Mouse (Mus musculus) gastrocnemius, postnatal 25 days (tissue): ENCODE measurements around the gene Pex12. TPM values are rescaled to one million over a fixed set of nuclear protein-coding genes. Genes with fewer than 3 reads are reported as not detected.
"Not testable (repeated sequence)": the region's sequence is repeated elsewhere in the genome, so short reads cannot be mapped to it uniquely, and the experiment has no call there.

Experiments
- DNase-seq: peaks from one replicate; pipeline ENCODE4 v3.0.0; 2022
- long read RNA-seq, 2 experiments: library from polyadenylated mRNA; stranded (forward); transcript quantifications; one replicate each; pipeline ENCODE4 v2.0.0; 2021
- total RNA-seq, 2 experiments: library from RNA; stranded (reverse); gene quantifications; 1 replicate in 1 of 2; 2 replicates in 1 of 2; pipeline ENCODE4 v1.2.3; 2021

Pex12 gene
- total RNA-seq: 10 to 100 TPM in 1 of 2 experiments, 1 to 10 TPM in 1; 9.0 to 11.9 TPM
- long read RNA-seq, experiment 1, partial matches to known transcripts: 0 of 8 reads
- long read RNA-seq, experiment 1, other reads (novel, unspliced or antisense): 2 of 8 reads
- long read RNA-seq, experiment 2, transcript Pex12-202 (4 exons, 2,389 nt): major isoform, 8 of 15 reads
- long read RNA-seq, experiment 2, partial matches to known transcripts: 0 of 15 reads
- long read RNA-seq, experiment 2, other reads (novel, unspliced or antisense): 4 of 15 reads

DNA sequence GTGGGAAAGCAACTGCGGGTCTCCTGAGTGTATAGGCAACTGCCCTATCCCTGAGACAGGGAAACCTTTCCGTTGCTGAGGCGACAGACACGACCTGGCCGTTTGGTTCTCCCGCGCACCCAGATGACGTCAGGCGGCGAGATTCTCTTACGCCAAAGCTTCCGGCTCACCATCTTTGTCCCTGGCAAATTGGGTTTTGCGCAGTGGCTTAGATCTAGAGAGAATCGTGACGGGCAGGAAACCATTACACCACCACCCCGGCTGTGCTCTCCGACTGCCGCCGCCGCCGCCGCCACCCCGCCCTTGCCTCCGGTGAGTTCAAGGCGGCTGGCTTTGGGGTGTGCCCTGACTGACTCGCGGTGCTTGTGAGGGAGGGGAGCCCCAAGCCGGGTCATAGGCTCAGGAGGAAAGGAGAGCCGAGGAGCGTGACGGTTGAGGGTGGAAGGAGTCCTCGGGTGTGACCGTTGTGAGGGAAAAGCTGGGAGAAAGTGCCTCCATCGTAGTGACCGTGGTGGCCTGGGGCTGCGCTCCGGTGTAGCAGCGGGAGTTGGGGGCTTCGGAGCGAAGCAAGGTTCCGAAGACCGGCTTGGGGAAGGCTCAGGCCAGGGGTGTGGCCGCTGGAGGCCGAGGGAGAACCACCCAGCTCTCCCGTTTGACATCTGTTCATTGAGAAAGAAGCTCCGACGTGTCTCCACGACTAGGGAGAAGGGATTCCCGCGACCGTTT lies at the start of gene Pex12:
TSS of gene Pex12 (minus strand) at position 61 of the 726 bp plus-strand sequence.
- peak; percentile 91 for DNase-seq

DNA sequence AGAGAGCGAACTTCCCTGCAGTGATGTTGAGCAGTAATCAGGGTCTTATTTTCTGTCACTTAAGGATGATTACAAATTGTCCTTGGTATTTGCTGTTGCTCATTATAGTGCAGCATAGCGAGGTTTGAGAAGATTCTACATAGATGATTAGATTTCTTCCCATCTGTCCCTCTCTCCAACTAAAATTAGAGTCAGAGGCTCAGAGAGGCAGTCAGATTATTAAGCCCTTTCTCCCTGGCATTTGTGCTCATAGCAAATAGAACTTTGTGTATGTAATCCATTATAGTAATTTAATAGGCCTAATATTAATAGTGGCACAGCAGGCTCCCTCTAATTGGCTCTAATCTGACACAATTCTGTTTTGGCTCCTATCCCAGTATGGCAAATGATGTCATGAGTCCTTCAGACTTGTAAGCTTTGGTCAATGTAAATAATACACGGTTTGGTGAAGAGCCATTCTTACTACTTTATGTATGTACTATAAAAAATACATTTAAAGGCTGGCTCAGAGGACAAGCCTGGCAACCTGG lies 39.4 kb upstream of the Pex12 start:
- DNase-seq: no peak

DNA sequence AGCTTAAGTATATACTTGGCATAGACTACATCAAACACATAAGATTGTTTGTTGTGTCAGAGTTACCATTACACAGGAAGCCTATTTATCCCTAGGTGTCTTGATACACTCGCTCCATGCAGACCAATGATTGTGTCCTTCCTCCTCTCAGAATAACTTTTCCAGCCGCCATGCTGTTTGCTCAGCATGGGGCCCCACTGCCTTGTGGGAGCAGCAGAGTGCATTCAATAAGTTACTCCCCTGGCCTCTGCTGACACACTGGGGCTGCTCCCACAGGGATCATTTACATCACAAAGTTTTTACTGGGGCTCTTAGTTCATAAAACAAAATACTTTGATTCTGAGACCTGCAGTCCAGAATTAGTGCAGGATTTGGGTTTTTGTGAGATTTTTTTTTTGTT lies 37.3 kb upstream of the Pex12 start:
- DNase-seq: no peak

DNA sequence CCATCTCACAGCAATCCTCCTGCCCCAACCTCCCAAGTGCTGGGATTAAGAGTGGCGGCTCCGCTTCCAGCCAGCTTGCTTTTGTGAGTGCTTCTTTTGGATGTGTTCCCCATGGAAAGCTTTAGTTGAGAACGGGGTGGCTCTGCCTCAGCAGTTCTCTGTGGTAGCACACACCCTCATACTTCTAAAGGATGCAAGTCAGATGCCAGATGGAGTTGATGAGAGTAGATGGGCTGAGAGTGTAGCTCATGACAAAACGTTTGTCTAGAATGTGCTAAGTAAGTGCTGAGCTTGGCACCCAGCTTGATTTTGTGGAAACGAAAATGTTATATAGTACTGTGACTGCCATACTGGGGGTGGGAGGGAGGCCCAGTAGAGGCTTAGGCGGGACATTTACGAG lies 33.4 kb upstream of the Pex12 start:
- DNase-seq: no peak

DNA sequence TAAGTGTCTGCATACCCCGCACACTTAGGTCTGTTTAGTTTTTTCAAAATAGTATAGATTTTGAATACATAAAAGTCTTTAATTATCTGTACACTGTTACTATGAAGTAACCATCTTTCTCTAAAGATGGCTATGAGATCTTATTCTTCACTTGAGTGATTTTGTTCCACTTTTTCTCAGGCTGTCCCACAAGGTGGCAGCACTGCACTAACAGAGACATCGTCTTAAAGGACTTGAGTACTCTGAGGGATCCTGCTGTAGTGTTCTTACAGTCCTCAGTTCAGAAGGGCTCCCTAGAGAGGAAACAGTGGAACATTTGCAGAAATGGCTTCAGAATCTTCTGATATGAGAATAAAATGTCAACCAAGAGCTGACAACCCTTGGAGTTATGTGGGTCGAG lies 25.0 kb upstream of the Pex12 start:
- no peak for DNase-seq

DNA sequence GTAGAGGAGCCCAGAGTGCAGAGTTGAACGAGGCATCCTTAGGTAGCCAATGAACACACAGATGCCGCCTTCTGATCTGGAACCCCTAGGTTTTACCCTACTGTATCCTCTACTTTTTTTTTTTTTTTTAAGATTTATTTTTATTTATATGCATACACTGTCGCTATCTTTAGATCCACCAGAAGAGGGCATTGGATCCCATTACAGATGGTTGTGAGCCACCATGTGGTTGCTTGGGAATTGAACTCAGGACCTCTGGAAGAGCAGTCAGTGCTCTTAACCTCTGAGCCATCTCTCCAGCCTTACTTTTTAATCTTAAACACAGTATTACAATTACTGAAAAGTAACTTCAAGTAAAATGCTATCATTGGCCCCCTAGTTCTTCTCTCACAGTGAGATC lies 24.3 kb upstream of the Pex12 start:
- not testable (repeated sequence) for DNase-seq

DNA sequence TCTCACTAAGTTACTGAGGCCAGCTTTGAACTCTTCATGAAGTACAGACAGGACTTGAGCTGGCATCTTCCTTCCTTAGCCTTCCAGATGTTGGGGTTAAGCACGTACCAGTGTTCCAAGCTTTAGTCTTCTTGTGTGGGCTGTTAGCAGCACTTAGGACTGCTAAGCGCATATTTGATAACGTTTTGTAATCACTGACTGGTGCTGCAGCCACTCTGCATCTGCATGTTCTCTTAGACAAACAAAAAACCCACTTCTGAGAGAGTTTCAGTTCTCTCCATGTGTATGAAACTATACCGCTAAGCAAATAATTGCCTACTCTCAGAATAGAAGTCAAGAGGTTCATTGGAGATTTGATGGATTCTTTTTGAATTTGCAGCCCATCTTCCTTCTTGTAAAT lies 16.7 kb upstream of the Pex12 start:
- DNase-seq: no peak

DNA sequence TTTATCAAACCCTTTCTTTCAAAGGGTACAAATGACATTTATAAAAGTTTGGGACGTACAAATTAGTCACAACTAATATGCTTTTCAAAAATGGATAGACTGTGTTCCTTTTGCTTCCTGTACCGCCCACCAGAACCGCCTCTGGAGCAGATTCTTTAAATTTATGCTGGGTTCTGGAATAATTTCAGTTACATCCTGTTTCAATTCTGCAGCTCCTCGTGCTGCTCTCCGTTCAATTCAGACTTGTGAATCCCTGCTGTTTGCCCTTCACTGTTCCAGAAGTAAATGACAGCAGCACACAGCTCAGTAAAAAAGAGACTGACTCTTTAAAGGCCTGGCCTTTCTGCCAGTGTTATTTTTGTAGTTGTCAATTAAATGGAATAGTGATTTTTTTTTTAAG lies 10.1 kb upstream of the Pex12 start:
- DNase-seq: no peak

DNA sequence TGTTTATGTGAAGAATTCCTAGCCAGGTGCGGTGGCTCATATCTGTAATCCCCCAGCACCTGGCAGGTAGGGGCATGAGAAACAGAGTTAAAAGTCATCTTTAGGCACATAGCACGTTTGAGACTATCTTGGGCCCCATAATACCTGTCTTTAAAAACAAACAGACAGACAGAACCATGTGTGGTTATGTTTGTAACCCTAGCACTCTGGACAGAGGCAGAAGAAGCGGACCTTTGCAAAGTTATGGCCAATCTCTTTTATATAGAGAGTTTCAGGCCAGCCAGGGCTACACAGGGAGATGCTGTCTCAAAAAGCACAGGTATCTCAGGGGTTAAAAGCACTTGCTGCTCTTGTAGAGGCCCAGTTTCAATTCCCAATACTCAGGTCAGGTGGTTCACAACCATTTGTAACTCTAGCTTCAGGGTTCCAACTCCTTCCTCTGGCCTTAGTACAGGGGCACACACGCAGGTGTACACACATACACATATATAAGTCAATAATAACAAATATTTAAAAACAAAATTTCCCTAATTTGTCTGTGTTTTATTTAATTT lies 4.4 kb upstream of the Pex12 start:
- no peak for DNase-seq

DNA sequence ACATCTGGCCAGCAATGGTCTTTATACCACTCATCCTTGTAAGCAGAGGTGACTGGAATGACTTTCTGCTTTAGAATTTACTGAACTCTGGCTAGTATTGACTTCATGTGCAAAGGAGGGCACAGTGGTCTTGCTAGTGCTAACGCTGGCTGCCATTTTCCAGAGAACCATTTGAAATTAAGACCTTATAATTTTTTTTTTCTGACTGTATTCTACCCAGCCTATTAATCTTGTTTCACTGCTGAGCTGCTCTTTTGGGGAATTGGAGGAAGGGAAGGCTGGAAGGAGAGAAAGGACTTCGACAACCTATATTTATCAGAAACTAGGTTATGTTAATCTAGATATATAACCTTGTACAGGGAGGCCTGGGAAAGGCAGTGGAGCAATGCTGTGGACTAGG lies 2.1 kb upstream of the Pex12 start:
- DNase-seq: no peak

DNA sequence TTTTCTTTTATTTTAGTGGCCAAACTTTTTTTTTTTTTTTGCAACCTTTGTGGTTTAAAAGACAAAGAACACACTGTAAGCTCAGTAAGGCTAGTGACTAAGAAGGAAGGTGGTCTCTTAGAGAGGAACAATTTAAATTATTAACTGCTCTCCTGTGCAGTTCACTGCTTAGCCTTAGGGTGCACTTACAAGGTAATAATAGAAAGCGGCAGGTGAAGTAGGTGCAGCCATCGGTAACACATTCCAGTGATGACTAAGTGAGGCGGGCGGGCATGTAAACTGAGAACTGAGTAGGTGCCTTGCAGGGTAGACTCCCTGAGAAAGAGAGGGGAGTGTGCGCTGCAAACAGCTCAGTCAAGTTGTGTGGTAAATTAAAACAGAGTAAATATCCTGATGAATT lies 1.4 kb upstream of the Pex12 start:
- no peak for DNase-seq

DNA sequence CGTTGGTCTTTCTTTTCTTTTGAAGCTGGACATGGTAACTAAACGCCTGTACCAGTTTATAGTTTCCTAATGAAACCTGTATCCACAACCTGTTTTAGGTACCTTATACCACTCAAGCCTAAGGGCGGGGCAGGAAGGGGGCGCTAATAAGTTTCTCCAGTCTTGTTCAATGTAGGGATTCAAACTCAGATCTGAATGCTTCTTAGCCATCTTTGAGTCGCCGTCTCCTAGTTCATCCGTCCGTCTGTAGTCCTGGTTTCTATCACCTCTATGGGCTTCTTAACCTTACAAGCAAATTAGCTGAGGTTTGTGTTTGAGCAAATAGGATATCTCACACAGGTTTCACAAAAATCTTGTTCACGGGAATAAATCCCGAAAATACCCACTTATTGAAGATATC lies 262 bp downstream of the Pex12 start:
- DNase-seq: no peak

DNA sequence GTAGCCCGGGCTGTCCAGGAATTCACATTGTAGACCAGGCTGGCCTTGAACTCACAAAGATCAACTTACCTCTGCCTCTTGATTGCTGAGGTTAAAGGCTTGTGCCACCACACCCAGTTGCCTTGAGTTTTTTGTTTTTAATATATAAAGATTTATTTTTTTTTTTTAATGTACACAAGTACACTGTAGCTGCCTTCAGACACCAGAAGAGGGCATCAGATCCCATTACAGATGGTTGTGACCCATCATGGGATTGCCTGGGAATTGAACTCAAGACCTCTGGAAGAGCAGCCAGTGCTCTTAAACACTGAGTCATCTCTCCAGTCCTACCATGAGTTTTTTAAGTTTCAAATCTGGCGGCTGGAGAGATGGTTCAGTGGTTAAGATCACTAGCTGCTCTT lies 955 bp downstream of the Pex12 start:
- no peak for DNase-seq

DNA sequence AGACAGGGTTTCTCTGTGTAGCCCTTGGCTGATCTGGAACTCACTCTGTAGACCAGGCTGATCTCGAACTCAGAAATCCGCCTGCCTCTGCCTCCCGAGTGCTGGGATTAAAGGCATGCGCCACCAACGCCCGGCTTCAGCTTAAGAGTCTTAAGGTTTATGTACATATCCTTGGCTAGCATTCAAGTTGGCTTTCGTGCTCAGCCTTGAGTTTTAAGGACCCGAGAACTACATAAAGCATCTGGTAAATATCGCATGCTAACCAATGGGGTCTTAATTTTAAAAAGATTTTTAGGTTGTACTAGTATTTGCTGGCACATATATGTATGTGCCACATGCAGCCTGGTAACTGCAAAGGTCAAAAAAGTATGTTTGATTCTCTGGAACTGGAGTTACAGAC lies 2.7 kb downstream of the Pex12 start:
- no peak for DNase-seq

DNA sequence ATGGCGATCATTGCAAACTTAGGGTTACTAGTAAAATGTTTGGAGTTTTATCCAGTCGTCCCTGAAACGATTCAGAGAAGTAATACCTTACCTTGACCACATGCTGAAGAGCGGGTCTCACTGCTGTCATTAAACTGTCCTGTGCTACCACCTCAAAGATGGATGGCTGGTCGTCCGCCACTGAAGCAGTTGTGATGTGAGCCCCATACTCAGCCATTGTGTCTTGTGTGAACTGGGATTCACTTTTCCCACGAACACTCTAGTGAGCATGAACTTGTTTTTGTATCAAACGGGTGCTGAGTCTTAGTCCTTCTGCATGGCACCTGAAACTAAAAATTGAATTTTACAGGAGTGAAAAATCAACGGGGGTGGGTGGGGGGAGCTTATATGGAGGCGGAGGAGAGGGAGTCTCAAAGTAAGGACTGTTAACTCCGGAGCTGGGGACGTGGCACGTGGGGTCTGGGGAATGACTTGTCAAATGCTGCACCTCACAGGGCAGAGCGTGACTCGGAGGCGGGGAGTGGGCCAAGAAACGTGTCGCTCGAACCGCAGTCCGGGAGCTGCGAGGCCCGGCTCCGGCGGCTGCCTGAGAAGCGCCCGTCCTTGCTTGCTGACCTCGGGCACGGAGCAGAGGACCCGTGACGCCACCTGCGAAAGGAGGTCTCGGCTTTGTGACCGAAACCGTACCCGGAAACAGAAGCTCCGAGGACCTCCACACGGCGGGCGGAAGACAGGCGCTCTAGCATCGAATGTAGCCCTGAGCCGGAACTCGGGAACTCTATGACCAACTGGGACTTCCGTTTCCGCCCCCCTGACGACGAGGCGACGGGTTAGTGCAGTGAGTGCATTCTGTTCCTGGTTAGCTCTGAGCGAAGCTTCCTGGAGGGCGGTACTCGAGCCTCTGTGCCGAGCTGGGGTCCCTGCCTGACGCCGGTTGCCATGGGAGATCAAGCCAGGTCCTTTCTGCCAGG lies 3.9 kb downstream of the Pex12 start, which contains the start of gene Ap2b1:
TSS of gene Ap2b1 (plus strand) at position 800 of the 971 bp plus-strand sequence.
- peak; percentile 94 for DNase-seq

DNA sequence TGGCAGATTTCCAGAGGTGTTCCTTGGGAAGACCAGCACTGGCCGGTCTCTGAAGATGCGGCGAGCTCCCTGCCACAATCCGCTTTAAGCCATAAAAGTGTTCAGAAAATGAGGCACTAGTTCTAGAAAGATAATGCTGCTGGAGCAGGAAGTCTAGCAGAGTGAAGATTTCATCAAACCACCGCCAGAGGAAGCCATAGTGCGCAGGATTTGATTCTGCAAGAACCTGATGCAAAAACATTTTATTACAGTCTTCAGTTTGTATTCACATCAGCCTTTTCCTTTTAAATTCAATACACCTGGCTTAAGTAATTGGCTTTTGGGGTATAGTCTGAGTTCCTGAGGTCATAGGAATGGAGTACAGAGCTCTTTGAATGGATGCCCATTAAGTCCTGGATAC lies 4.6 kb downstream of the Pex12 start:
- DNase-seq: no peak

DNA sequence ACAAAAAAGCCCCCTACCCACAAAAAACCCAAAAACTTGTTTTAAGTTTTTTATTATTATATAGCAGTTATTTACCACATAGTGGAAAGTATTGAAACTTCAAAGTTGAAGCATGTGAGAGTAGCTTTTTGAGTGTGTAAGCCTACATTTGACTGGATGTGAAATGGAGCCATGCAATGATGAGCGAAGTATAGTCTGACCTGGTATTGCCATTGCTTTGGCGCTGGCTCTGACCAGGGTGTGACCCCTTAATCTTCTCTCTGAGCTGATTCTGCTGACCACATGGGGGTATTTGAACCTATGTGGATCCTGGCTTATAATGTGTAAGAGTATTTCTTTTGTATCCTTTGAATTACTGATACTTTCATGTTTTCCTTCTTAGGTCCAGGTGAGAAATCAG lies 8.3 kb downstream of the Pex12 start:
- DNase-seq: no peak

DNA sequence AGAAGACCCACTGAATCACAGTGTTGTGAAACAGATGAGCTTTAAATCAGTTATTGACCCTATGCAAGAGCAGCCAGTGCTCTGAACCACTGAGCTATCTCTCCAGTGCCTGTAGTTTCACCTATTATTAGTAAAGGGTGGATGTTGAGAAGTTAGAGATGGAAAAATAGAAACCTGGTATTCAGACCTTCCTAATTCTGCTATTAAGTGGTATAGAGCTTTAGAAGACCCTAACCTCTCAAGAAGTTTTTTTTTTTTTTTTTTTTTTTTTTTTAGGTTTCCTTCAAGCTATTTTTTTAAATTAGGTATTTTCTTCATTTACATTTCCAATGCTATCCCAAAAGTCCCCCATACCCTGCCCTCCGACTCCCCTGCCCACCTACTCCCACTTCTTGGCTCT lies 9.2 kb downstream of the Pex12 start:
- DNase-seq: no peak

DNA sequence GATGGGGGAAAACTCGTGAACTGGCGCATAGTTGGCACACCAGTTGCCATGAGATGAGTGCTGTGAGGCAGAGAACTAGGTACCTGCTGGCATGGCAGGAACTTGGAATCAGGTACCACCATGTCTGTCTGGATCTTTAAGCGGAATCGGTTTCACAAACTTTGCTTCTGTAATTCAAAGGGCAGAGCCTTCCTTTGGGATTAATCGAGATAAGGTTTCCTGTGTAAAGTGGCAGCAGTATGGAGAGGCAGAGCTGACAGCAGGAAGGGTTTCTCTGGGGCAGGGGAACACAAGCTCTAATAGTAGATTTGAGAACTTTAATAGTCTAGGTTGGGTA lies 10.2 kb downstream of the Pex12 start:
- DNase-seq: no peak

DNA sequence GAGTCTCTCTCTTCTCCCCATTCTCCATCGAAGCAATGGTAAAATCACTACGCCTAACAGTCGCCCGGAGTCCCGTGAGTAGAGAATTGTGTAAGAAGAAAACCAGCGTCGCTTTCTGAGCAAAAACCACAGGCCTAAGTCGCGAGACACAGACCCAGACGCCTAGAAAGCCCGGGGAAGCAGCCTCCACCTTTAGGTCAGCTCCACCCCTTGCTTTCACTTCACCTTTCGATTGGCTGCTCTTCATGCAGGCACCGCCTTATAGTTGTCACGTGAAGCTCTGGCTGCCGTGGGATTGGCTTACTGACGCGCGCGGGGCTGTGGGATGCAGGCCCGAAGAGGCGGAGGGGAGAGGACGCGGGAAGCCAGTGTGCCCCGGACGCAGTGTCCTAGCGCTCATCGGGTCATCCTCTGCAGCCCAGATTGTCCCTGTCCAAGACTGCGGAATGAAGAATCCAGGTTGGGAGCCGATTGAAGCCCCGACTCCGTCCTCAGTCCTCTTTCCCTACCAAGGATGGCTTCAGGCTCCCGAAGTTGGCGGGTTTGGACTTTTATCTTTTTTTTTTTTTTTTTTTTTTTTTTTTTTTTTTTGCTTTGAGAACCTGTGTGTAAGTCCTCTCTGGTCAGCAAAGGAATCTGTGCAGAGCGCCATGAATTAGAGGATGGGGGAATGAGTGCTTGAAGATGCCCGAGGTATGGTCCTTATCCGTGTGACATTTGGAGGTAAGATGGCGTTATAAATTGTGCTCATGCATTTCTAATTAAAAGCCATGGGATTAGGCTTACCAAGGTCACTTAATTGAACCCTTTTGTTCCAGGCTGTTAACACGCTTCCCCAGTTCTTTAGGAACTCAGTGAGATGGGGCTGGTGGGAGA lies 10.8 kb downstream of the Pex12 start:
- DNase-seq: peak; percentile 96

DNA sequence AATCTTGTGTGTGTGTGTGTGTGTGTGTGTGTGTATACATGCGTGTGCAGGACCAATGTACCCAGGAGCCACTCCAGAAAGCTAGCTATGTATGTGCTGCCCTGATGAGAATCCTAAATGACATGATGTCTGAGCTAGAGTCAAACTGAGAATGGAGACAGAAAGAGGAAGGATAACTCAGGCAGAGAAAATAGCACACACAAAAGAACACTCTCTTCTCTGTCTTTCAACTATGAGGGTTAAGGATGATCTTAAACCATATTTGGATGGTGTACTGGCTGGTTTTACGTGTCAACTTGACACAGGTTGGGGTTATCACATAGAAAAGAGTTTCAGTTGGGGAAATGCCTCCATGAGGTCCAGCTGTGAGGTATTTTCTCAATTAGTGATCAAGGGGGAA lies 12.8 kb downstream of the Pex12 start:
- DNase-seq: no peak
